Mouse (Mus musculus): Measurements from ENCODE around the gene Spag4.

GRCm38 (mm10) chr2:156021219-156021618 lies 43.8 kb upstream of the Spag4 start:
- TF ChIP-seq CTCF (IDR thresholded peaks at IDR 0.05; ENCODE audit: extremely low read depth, insufficient read depth, low read length) = no peak
- TF ChIP-seq POLR2A (IDR thresholded peaks at IDR 0.05; ENCODE audit: extremely low read depth, insufficient read depth, low read length) = no peak

All from cortical plate, adult 2 months (tissue).